14 mouse cellular contexts compared by ENCODE assay signal in genomic region chr13:52416301-52416700, GRCm38 (mm10).
DNase-seq lines count a peak whose midpoint lies in the region.
"Had no signal": no experiment of that assay in that cellular context is flagged by ENCODE, and none has a peak within 500 bp of the region (broad histone marks: within the 10 kb centered on the region; RNA-seq: fewer than 3 reads in every experiment).

No protein-coding gene starts in this region.

- peak; percentile 17 for DNase-seq in heart, postnatal 4 days
- no peak for DNase-seq in heart, adult 11 months
- peak; percentile 21 to 31 for DNase-seq in B cell, adult 2 months
- peak; percentile 22 for DNase-seq in cerebellum, adult 8-10 months
- peak; percentile 31 for DNase-seq in splenic B cell, adult 2 months (ENCODE audit: low read depth, low spot score)
- no peak for DNase-seq in right cerebral cortex, postnatal 4 days
- no peak for DNase-seq in frontal cortex, postnatal 36 days (ENCODE audit: low spot score in 2 of 2)
- DNase-seq in testis, postnatal 10 days (ENCODE audit: low spot score), result no peak
- DNase-seq: heart, adult 18-20 months; kidney, adult 11 months; kidney, postnatal 36 days; lung, adult 2 months; lung, postnatal 4 days had no signal

- no peaks in the 10 kb centered on the region for H3K36me3 ChIP-seq in splenic B cell, adult 2 months (ENCODE audit: control insufficient read depth, insufficient read depth, low read length, poor library complexity, severe bottlenecking)
- H3K36me3 ChIP-seq: embryonic facial prominence, embryonic 13.5 days had no signal

- no peaks in the 10 kb centered on the region for H3K27me3 ChIP-seq in splenic B cell, adult 2 months (ENCODE audit: control insufficient read depth, insufficient read depth, low read length, poor library complexity, severe bottlenecking)
- H3K27me3 ChIP-seq: embryonic facial prominence, embryonic 13.5 days had no signal

Comparison
In these comparisons a context has a peak if more than half of its experiments do, and no peak if none do; other contexts are left out.
1. DNase-seq: peak in heart, postnatal 4 days (single experiment), B cell, adult 2 months (2 of 2), cerebellum, adult 8-10 months (single experiment) and splenic B cell, adult 2 months (single experiment); none in heart, adult 11 months (single experiment), right cerebral cortex, postnatal 4 days (single experiment), frontal cortex, postnatal 36 days (0 of 2) and testis, postnatal 10 days (single experiment).